Mouse (Mus musculus): ENCODE data around the gene Fam160b1. TPM values are rescaled to one million over a fixed set of nuclear protein-coding genes. Genes with fewer than 3 reads are reported as not detected.

Fam160b1 gene
- total RNA-seq (2015), result 18.8 and 23.0 TPM in 2 replicates
- 12.7 and 13.2 TPM in 2 replicates for total RNA-seq (2017)

GRCm38 (mm10) chr19:57360341-57361130 is at the start of gene Fam160b1:
Gene Fam160b1 (plus strand): TSS chr19:57360680.
- ATAC-seq (replicated peaks; ENCODE audit: poor library complexity), result peak; percentile 69

- ATAC-seq (replicated peaks; ENCODE audit: poor library complexity), result no peak
Observed at GRCm38 (mm10) chr19:57313226-57313625, 47.3 kb upstream of the Fam160b1 start.

GRCm38 (mm10) chr19:57313891-57314345 is 46.6 kb upstream of the Fam160b1 start:
- no peak for ATAC-seq (replicated peaks; ENCODE audit: poor library complexity)

GRCm38 (mm10) chr19:57314346-57315012 is 46.0 kb upstream of the Fam160b1 start, which contains the start of gene Ablim1:
Gene Ablim1 (minus strand): TSS chr19:57314919.
- peak; percentile 59 for ATAC-seq (replicated peaks; ENCODE audit: poor library complexity)

- no peak for ATAC-seq (replicated peaks; ENCODE audit: poor library complexity)
Observed at GRCm38 (mm10) chr19:57315013-57315565, 45.4 kb upstream of the Fam160b1 start.

- peak; percentile 78 for ATAC-seq (replicated peaks; ENCODE audit: poor library complexity)
Observed at GRCm38 (mm10) chr19:57316597-57316996, 43.9 kb upstream of the Fam160b1 start.

GRCm38 (mm10) chr19:57320656-57321382 is 39.7 kb upstream of the Fam160b1 start:
- ATAC-seq (replicated peaks; ENCODE audit: poor library complexity), result no peak

GRCm38 (mm10) chr19:57321839-57322238 is 38.6 kb upstream of the Fam160b1 start:
- ATAC-seq (replicated peaks; ENCODE audit: poor library complexity), result no peak

GRCm38 (mm10) chr19:57322491-57322890 is 38.0 kb upstream of the Fam160b1 start:
- ATAC-seq (replicated peaks; ENCODE audit: poor library complexity), result no peak

- ATAC-seq (replicated peaks; ENCODE audit: poor library complexity), result no peak
Observed at GRCm38 (mm10) chr19:57323087-57323486, 37.4 kb upstream of the Fam160b1 start.

- peak; percentile 70 for ATAC-seq (replicated peaks; ENCODE audit: poor library complexity)
Observed at GRCm38 (mm10) chr19:57325748-57326300, 34.7 kb upstream of the Fam160b1 start.

GRCm38 (mm10) chr19:57327679-57328078 is 32.8 kb upstream of the Fam160b1 start:
- ATAC-seq (replicated peaks; ENCODE audit: poor library complexity), result no peak

- ATAC-seq (replicated peaks; ENCODE audit: poor library complexity), result no peak
Observed at GRCm38 (mm10) chr19:57328269-57328668, 32.2 kb upstream of the Fam160b1 start.

GRCm38 (mm10) chr19:57328792-57329191 is 31.7 kb upstream of the Fam160b1 start:
- ATAC-seq (replicated peaks; ENCODE audit: poor library complexity), result peak; percentile 60

- ATAC-seq (replicated peaks; ENCODE audit: poor library complexity), result 0 out of 2 replicates have a peak, but pooled peaks have one; percentile 30
Observed at GRCm38 (mm10) chr19:57330309-57330708, 30.2 kb upstream of the Fam160b1 start.

GRCm38 (mm10) chr19:57331237-57331636 is 29.2 kb upstream of the Fam160b1 start:
- peak; percentile 75 for ATAC-seq (replicated peaks; ENCODE audit: poor library complexity)

GRCm38 (mm10) chr19:57333356-57333755 is 27.1 kb upstream of the Fam160b1 start:
- ATAC-seq (replicated peaks; ENCODE audit: poor library complexity), result no peak

GRCm38 (mm10) chr19:57335135-57335534 is 25.3 kb upstream of the Fam160b1 start:
- no peak for ATAC-seq (replicated peaks; ENCODE audit: poor library complexity)

- ATAC-seq (replicated peaks; ENCODE audit: poor library complexity), result peak; percentile 79
Observed at GRCm38 (mm10) chr19:57339281-57339864, 21.1 kb upstream of the Fam160b1 start.

Data from megakaryocyte progenitor cell, adult 5-6 weeks (primary cell).